Mouse (Mus musculus) stomach, embryonic 14.5 days (tissue): Measurements from ENCODE around the gene Cxcr5. TPM values are rescaled to one million over a fixed set of nuclear protein-coding genes. Genes with fewer than 3 reads are reported as not detected.

Experiments
- ATAC-seq: fragments of 200-750 bp; cut with Nextera tagmentation; 2 replicates; pipeline ENCODE4 v1.8.0; 2017; ENCODE audit warnings: low read depth, moderate TSS enrichment; ENCODE audit not compliant: insufficient number of reproducible peaks, insufficient read depth, low FRiP score
- H3K27ac ChIP-seq: fragments of 300-500 bp; sonication (generic); 2 replicates; pipeline ENCODE4 v1.5.1; 2014; ENCODE audit warnings: mild to moderate bottlenecking, low read length, moderate library complexity, mixed read lengths
- H3K27me3 ChIP-seq: fragments of 300-500 bp; sonication (generic); 2 replicates; pipeline ENCODE4 v1.6.1; 2014; ENCODE audit warnings: low read length, control low read depth, mixed read lengths; ENCODE audit not compliant: control insufficient read depth, insufficient read depth
- H3K36me3 ChIP-seq: fragments of 300-500 bp; sonication (generic); 2 replicates; pipeline ENCODE4 v1.6.1; 2014; ENCODE audit warnings: mild to moderate bottlenecking, control low read depth, low read length, moderate library complexity, mixed read lengths; ENCODE audit not compliant: control insufficient read depth, insufficient read depth
- H3K4me1 ChIP-seq: fragments of 300-500 bp; sonication (generic); 2 replicates; pipeline ENCODE4 v1.6.1; 2014; ENCODE audit warnings: low read length, control low read depth, mixed read lengths; ENCODE audit not compliant: control insufficient read depth, insufficient read depth
- H3K4me2 ChIP-seq: fragments of 300-500 bp; sonication (generic); replicated peaks from 2 replicates; pipeline ENCODE4 v1.6.1; 2014; ENCODE audit warnings: low read depth, low read length, control low read depth
- H3K4me3 ChIP-seq: fragments of 300-500 bp; sonication (generic); 2 replicates; pipeline ENCODE4 v1.5.1; 2014; ENCODE audit warnings: low read depth, low read length, control low read depth
- H3K9ac ChIP-seq: fragments of 300-500 bp; sonication (generic); replicated peaks from 2 replicates; pipeline ENCODE4 v1.6.1; 2014; ENCODE audit warnings: low read depth, mild to moderate bottlenecking, control low read depth, low read length, moderate library complexity, mixed read lengths
- H3K9me3 ChIP-seq: fragments of 300-500 bp; sonication (generic); 2 replicates; pipeline ENCODE4 v1.6.1; 2016; ENCODE audit warnings: low read depth, low read length, control low read depth; ENCODE audit not compliant: control insufficient read depth
- WGBS: fragments of 180-500 bp; shearing (Covaris S2); extraction: QIAGEN DNeasy Blood & Tissue Kit; methylation state at CpG from one replicate; pipeline ENCODE4 v1.1.7; 2014; 5-methylcytosine and 5-hydroxymethylcytosine counted together
- polyA plus RNA-seq: library from polyadenylated mRNA; unstranded; fragments of >200 nt; fragmentation: Nextera tagmentation; extraction: Ambion mirVana; gene quantifications from 2 replicates; pipeline ENCODE4 v1.2.1, GENCODE M21; 2014

Cxcr5 gene
- polyA plus RNA-seq, 1 experiment from 2014 or later, result 0.27 TPM

DNA sequence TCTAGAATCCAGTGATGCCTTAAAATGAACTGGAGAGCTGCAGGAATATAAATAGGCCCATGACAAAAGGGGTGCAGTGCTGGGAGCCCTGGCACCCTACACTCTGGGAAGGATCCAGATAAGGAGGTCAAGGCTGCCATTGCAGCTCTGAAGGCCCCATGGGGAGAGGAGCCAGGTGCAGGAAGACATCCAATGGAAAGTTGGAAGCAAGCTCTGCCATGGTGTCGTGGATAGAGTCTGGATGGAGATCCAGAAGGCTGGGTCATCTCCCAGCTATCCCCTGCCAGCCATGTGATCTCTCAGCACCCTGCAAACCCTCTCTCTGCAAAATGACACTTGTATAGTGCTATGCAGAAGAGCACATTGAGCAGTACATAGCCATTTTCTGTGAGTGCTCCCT is 87.3 kb downstream of the Cxcr5 start:
- no peaks in the 10 kb centered on the region for H3K36me3 ChIP-seq
- H3K4me1 ChIP-seq, result peaks cover 8% of the 10 kb centered on the region; the same call in 1 of the 2 replicates
- ATAC-seq, result no peak
- no peaks in the 10 kb centered on the region for H3K9me3 ChIP-seq
- H3K27ac ChIP-seq, result no peak overlapping the region
- no peak overlapping the region for H3K4me2 ChIP-seq
- no peak overlapping the region for H3K4me3 ChIP-seq
- no peaks in the 10 kb centered on the region for H3K27me3 ChIP-seq
- WGBS, result 30% methylated on average over 1 of the region's 1 CpGs
- H3K9ac ChIP-seq, result no peak overlapping the region

DNA sequence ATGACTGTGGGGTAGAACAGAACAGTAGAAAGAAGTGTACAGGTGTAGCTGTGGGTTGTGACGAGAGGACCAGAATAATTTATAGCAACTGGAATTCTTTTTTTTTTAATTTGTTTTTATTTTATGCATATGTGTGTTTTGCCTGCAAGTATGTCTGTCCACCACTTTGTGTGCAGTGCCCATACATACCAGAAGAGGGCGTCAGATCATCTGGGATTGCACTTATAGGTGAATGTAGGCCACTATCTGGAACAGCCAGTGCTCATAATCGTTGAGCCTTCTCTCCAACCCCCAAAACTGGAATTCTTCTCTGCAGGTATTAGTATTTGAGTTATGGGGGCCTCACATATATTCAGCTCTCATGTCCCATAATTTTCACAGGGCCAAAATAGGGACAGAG is 88.5 kb downstream of the Cxcr5 start:
- 61% methylated on average over 3 of the region's 3 CpGs for WGBS
- no peak overlapping the region for H3K4me3 ChIP-seq
- no peaks in the 10 kb centered on the region for H3K27me3 ChIP-seq
- H3K9me3 ChIP-seq, result no peaks in the 10 kb centered on the region
- H3K4me1 ChIP-seq, result peaks cover 8% of the 10 kb centered on the region; the same call in 1 of the 2 replicates
- H3K4me2 ChIP-seq, result no peak overlapping the region
- no peaks in the 10 kb centered on the region for H3K36me3 ChIP-seq
- no peak for ATAC-seq
- H3K9ac ChIP-seq, result no peak overlapping the region
- no peak overlapping the region for H3K27ac ChIP-seq

DNA sequence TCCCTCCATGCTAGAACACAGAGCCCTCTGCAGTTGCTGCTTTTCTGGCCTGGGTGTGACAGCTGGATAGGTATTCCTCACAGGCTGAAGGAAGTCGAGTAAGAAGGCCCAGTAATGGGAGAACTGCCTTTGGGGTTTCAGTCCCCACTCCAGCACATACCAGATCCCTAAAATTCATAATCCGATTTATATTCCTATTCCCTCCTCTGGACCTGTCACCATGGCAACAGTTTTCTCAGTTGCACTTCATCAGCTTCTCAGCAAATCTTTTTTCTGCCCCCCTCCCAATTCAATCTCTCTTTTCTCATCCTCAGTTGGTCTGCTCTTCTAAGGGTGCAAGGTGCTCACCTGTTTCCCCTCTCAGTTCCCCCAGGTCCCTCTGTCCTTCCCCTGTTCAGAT is 92.9 kb downstream of the Cxcr5 start:
- 41% methylated on average over 2 of the region's 2 CpGs for WGBS
- no peak overlapping the region for H3K4me2 ChIP-seq

DNA sequence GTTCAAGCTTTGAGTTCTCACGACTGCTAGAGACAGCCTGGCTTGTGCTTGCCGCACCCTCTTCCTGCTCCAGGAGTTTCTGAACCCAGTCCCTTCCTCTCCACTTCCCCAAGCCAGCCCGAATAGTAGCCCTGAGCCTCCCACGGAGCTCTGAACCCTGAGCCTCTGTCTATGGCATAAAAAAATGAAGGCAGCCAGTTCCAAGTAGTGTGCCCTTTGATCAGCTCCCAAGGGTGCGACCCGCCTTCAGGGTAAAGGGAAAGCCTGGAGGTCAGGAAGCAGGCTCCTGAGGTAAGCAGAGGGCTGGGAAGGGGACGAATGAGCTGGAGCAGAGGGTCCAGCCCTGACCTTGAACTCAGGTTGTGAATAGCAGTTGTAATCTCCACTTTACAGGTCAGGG is 93.5 kb downstream of the Cxcr5 start:
- no peak for ATAC-seq
- Histone ChIP-seq H3K9ac (no peak overlapping the region), H3K4me2 (no peak overlapping the region), H3K27ac (no peak overlapping the region), H3K4me1 (no peaks in the 10 kb centered on the region), H3K4me3 (no peak overlapping the region), H3K27me3 (no peaks in the 10 kb centered on the region), H3K9me3 (no peaks in the 10 kb centered on the region), H3K36me3 (no peaks in the 10 kb centered on the region)
- 52% methylated on average over 7 of the region's 7 CpGs for WGBS

More for the DNA sequence above, 92.9 kb downstream of the Cxcr5 start:
- no peaks in the 10 kb centered on the region for H3K27me3 ChIP-seq
- H3K27ac ChIP-seq, result no peak overlapping the region
- no peak for ATAC-seq
- no peaks in the 10 kb centered on the region for H3K9me3 ChIP-seq
- H3K4me3 ChIP-seq, result no peak overlapping the region
- H3K9ac ChIP-seq, result no peak overlapping the region
- no peaks in the 10 kb centered on the region for H3K36me3 ChIP-seq
- H3K4me1 ChIP-seq, result no peaks in the 10 kb centered on the region

DNA sequence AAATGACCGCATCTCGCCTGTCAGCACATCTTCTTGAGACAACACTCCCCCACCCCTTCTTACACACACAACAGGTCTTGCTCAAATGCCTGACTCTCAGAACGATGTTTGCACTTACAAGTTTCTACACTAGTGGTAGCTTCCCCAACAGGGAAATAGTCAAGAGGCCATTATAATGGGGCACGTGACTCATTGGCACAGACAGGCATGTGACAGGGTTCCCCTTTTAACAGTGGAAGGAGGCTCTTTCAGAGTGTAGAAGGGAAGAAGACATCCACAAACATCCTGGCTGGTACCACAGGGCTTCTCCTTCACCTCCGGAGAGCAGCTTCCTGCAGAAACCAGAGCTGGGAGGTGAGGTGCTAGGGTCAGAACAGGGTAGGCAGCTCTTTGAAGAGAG is 99.7 kb downstream of the Cxcr5 start:
- Histone ChIP-seq H3K27ac (no peak overlapping the region), H3K9me3 (no peaks in the 10 kb centered on the region), H3K4me1 (no peaks in the 10 kb centered on the region), H3K4me3 (no peak overlapping the region), H3K36me3 (no peaks in the 10 kb centered on the region), H3K4me2 (no peak overlapping the region), H3K27me3 (no peaks in the 10 kb centered on the region), H3K9ac (no peak overlapping the region)
- no peak for ATAC-seq
- WGBS, result 71% methylated on average over 5 of the region's 5 CpGs

Other genes with a start within 250 kb of the Cxcr5 start
- gene C2cd2l, start 241.6 kb downstream of the Cxcr5 start, polyA plus RNA-seq, result 5.7 and 9.6 TPM in 2 replicates
- gene Dpagt1, start 235.9 kb downstream of the Cxcr5 start, polyA plus RNA-seq, result 44.5 and 46.7 TPM in 2 replicates
- gene H2afx, start 227.2 kb downstream of the Cxcr5 start, polyA plus RNA-seq, result 289 and 335 TPM in 2 replicates
- 112 and 130 TPM in 2 replicates for gene Hmbs, start 217.6 kb downstream of the Cxcr5 start, polyA plus RNA-seq
- gene Vps11, start 200.2 kb downstream of the Cxcr5 start, polyA plus RNA-seq, result 24.5 and 25.4 TPM in 2 replicates
- gene Hyou1, start 182.4 kb downstream of the Cxcr5 start, polyA plus RNA-seq, result 22.1 and 29.4 TPM in 2 replicates
- 22.3 and 23.7 TPM in 2 replicates for gene Slc37a4, start 165.0 kb downstream of the Cxcr5 start, polyA plus RNA-seq
- 2,532 and 2,694 TPM in 2 replicates for gene Rps25, start 154.7 kb downstream of the Cxcr5 start, polyA plus RNA-seq
- gene Trappc4, start 154.3 kb downstream of the Cxcr5 start, polyA plus RNA-seq, result 118 and 123 TPM in 2 replicates
- 27.0 and 30.7 TPM in 2 replicates for gene Ccdc84, start 143.3 kb downstream of the Cxcr5 start, polyA plus RNA-seq
- not detected in 2 replicates for gene Foxr1, start 120.7 kb downstream of the Cxcr5 start, polyA plus RNA-seq
- gene Upk2, start 106.9 kb downstream of the Cxcr5 start, polyA plus RNA-seq, result 25.9 and 26.4 TPM in 2 replicates
- 15.4 and 16.3 TPM in 2 replicates for gene Bcl9l, start 79.1 kb downstream of the Cxcr5 start, polyA plus RNA-seq
- 31.1 and 39.0 TPM in 2 replicates for gene Ddx6, start 43.0 kb upstream of the Cxcr5 start, polyA plus RNA-seq
- gene Treh, start 111.4 kb upstream of the Cxcr5 start, polyA plus RNA-seq, result not detected in 2 replicates
- 26.7 and 26.8 TPM in 2 replicates for gene Phldb1, start 173.3 kb upstream of the Cxcr5 start, polyA plus RNA-seq
- 202 and 209 TPM in 2 replicates for gene Arcn1, start 206.0 kb upstream of the Cxcr5 start, polyA plus RNA-seq
- 105 and 119 TPM in 2 replicates for gene Ift46, start 206.0 kb upstream of the Cxcr5 start, polyA plus RNA-seq
- 3.2 and 3.5 TPM in 2 replicates for gene Tmem25, start 237.4 kb upstream of the Cxcr5 start, polyA plus RNA-seq
- 0.42 and 1.7 TPM in 2 replicates for gene Ttc36, start 241.2 kb upstream of the Cxcr5 start, polyA plus RNA-seq